Mouse (Mus musculus) neutrophil, adult 65 days (primary cell): Measurements from ENCODE around the gene Ptpn9. TPM values are rescaled to one million over a fixed set of nuclear protein-coding genes. Genes with fewer than 3 reads are reported as not detected.

Source experiments
- total RNA-seq: library from RNA; stranded (reverse); gene quantifications from 2 replicates; pipeline ENCODE4 v1.2.4, GENCODE M21; 2023

Gene Ptpn9
- 17.8 and 27.1 TPM in 2 replicates for total RNA-seq

DNA sequence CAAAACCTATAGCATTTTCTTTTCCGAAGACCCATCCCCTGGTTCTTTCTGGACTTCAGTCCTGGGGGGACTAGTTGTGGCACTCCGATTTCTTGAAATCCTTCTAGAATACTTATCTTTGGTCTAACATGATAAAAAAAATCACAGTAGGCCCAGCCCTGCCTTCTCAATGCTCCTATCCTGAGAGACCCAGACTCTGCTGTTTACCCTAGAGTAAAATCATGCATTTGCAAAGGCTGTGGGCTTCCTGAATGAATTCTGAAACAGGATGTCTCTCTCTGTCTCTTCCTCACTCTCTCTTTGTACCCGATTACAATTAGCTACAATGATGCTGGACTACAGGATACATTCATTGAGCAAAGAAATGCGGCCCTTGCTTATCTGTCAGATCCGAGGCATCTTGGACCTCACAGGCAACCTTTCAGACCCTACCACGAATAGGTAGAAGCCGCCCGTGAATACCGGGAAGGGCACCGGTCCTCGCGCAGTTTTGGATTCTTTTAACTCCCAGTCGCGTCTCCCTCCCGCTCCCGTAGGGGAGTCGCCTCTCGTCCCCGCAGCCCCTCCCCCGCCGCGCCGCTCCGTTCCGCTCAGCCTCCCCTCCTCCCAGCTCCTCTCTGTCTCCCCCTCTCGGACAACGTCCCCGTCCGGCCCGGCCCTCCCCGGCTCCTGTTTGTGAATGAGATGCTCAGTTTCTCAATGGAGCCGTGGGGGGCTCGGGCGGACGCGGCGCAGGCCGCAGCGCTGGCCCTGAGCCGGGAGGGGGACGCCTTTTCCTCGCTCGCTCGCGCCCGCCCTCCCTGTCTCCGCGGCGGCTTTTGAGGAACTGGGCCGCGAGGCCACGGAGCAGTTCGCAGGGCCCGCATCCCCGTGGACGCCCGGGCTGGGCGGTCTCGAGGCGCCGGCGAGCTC lies at the start of gene Ptpn9:
Gene Ptpn9 (plus strand): TSS at position 638 of the 912 bp plus-strand sequence.

GRCm38 (mm10) chr9:56950414-56951400 lies 44.0 kb upstream of the Ptpn9 start, which contains the start of gene Snupn:
Gene Snupn, plus strand, starts transcription at chr9:56950878.

GRCm38 (mm10) chr9:57071801-57072351 lies 77.2 kb downstream of the Ptpn9 start, which contains the start of gene Sin3a:
Gene Sin3a, plus strand, starts transcription at chr9:57072040.

Other genes with a start within 250 kb of the Ptpn9 start
- gene Lingo1, start 198.5 kb upstream of the Ptpn9 start, total RNA-seq, result not detected in 2 replicates
- not detected in 2 replicates for gene Odf3l1, start 130.2 kb upstream of the Ptpn9 start, total RNA-seq
- gene Cspg4, start 129.9 kb upstream of the Ptpn9 start, total RNA-seq, result not detected in 2 replicates
- 1.6 and 2.1 TPM in 2 replicates for gene Snx33, start 66.6 kb upstream of the Ptpn9 start, total RNA-seq
- 24.1 and 25.3 TPM in 2 replicates for gene Imp3, start 57.4 kb upstream of the Ptpn9 start, total RNA-seq
- gene Snupn, start 44.0 kb upstream of the Ptpn9 start, total RNA-seq, result 2.2 and 2.4 TPM in 2 replicates
- gene Sin3a, start 77.1 kb downstream of the Ptpn9 start, total RNA-seq, result 66.1 and 69.5 TPM in 2 replicates
- gene Man2c1, start 135.8 kb downstream of the Ptpn9 start, total RNA-seq, result 40.6 and 67.6 TPM in 2 replicates
- 2.7 and 4.4 TPM in 2 replicates for gene Neil1, start 153.4 kb downstream of the Ptpn9 start, total RNA-seq
- gene Commd4, start 163.4 kb downstream of the Ptpn9 start, total RNA-seq, result 41.1 and 58.4 TPM in 2 replicates
- gene Trcg1, start 241.6 kb downstream of the Ptpn9 start, total RNA-seq, result not detected in 2 replicates